Mouse (Mus musculus) frontal cortex, adult 2 months (tissue): ENCODE measurements at regions not wholly inside any gene's neighbourhood (a gene's known extent, or its start where the extent isn't known, plus 50 kb on each side); places are given as distances from the start of the nearest gene placed in this dataset.

Experiments used
- DNase-seq, 2 experiments: peaks; one replicate each; pipeline ENCODE4 v3.0.0; 2022; ENCODE audit warnings: low spot score in 1 of 2; ENCODE audit errors: extremely low spot score in 1 of 2

DNA sequence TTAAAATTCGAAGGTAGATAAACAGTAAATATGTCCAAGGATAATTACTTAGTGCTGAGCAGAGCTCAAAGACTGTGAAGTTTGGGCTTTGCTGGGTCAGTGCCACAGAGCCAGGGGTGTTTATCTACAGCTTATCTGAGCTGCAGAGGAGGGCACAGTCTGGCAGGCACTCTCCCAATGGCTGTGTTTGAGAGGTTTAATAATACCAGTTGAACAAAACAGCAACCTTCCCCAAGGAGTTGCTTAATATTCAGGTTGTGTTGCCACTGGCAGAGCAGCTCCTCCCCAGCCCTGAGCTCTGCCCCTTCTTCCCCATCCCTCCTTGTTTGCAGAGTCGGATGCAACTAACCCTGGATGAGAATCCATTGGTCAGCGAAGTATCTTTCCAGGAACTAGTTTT lies 173.0 kb upstream of the Glra1 start:
- DNase-seq, result no peak

- no peak for DNase-seq
Observed at GRCm38 (mm10) chr11:55780011-55780410, 172.0 kb upstream of the Glra1 start.

DNA sequence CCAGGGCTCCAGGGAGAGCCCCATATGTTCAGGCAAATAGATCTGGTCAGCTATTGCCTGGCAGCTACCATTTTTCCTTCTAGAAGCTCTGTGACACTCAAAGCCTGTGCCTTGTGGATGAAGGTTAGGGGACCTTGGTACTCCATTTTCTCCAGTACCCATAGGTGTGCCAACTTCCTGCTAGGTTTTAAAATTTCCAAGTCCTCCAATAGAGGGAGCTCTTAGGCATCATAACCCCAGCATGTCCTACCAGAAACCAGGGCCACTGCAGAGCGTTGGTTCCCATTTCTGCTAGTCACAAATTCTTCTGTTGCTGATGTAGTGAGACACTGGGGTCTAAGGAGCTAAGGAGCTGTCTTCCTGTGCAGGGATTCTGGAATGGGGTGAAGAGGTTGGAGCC lies 165.3 kb upstream of the Glra1 start:
- no peak for DNase-seq

DNA sequence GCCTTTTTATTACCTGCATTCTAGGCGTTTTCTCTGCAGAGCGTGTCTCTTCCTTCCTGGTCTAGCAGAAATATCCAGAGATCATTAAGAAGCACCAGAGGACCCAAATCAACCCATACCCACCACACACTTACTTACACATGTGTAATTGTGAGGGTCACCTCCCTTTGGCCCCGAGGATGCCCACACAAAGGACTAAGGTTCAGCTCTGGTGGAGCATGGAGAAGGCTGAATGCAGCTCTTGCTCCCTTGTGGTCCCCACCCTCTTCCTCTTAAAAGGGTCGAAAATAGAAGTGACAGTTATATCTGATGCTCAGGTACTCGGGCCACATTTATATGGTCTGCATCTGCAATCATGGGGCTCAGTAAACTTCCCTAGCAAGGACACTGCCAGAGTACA lies 164.5 kb upstream of the Glra1 start:
- DNase-seq, result no peak

- DNase-seq, result peak; percentile 33 to 69
Observed at GRCm38 (mm10) chr11:55772107-55772506, 164.1 kb upstream of the Glra1 start.

DNA sequence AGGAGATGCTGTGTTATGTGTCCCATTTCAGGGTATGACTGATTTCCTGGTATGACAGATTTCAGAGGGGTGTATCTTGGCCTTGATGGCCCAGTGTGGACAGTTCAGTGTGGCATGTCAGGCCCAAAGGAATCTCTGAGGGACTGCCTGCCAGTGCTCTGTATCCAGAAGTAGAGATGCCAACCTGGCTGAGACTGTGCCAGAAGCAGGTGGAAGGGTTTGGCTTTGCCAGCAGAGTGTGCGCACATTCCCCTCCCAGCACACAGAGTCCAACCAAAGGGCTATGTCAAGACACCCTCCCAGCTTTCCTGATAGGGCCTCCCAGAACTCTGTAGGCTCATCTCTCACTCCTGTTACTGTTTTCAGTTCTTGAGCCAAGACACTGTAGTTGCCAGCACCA lies 156.8 kb upstream of the Glra1 start:
- DNase-seq, result no peak
